Mouse (Mus musculus): Measurements from ENCODE around the gene Pacs2. TPM values are rescaled to one million over a fixed set of nuclear protein-coding genes. Genes with fewer than 3 reads are reported as not detected.

Pacs2 gene
- total and polyA plus RNA-seq, 3 experiments = 29.8 to 69.7 (median 62.5) TPM

GRCm38 (mm10) chr12:113119516-113120410 is 105.5 kb downstream of the Pacs2 start (continued):
- no peak for TF ChIP-seq GABPA (IDR thresholded peaks at IDR 0.05; ENCODE audit: low read depth, low read length)
- TF ChIP-seq POLR2A (IDR thresholded peaks at IDR 0.05; ENCODE audit: control insufficient read depth in 1 of 2, insufficient read depth in 1 of 2, low read depth in 1 of 2, low read length in 2 of 2, poor library complexity in 1 of 2) = peak in 1 of 2 experiments; percentile 11; a peak in 1 of 4 replicates
- TF ChIP-seq HCFC1 (IDR thresholded peaks at IDR 0.05; ENCODE audit: low read depth, low read length) = 0 out of 2 replicates have a peak, but pooled peaks have one; percentile 24
- TF ChIP-seq JUND (IDR thresholded peaks at IDR 0.05; ENCODE audit: low read depth, low read length) = 0 out of 2 replicates have a peak, but pooled peaks have one; percentile 46
- TF ChIP-seq POLR2AphosphoS2 (IDR thresholded peaks at IDR 0.05; ENCODE audit: low read length) = no peak

Other genes with a start within 250 kb of the Pacs2 start
- 1.2 and 2.6 TPM in 2 replicates for gene Ahnak2, start 211.9 kb upstream of the Pacs2 start, total RNA-seq (2012; rRNA removed)
- 10 to 100 TPM in 1 of 2 experiments, not detected in 1; 11.4 TPM for gene Ahnak2, start 211.9 kb upstream of the Pacs2 start, polyA plus RNA-seq (2012; ENCODE audit: insufficient read depth in 1 of 2, insufficient read length in 2 of 2, low read depth in 1 of 2, low replicate concordance in 2 of 2, missing spikeins in 1 of 2)
- gene Clba1, start 205.6 kb upstream of the Pacs2 start, total RNA-seq (2012; rRNA removed) = 11.2 and 15.2 TPM in 2 replicates
- 10 to 100 TPM in 1 of 2 experiments, not detected in 1; 21.4 TPM for gene Clba1, start 205.6 kb upstream of the Pacs2 start, polyA plus RNA-seq (2012; ENCODE audit: insufficient read depth in 1 of 2, insufficient read length in 2 of 2, low read depth in 1 of 2, low replicate concordance in 2 of 2, missing spikeins in 1 of 2)
- gene Cdca4, start 185.1 kb upstream of the Pacs2 start, total RNA-seq (2012; rRNA removed) = 245 and 279 TPM in 2 replicates
- 100 to 1,000 TPM in 1 of 2 experiments, not detected in 1; 274 TPM for gene Cdca4, start 185.1 kb upstream of the Pacs2 start, polyA plus RNA-seq (2012; ENCODE audit: insufficient read depth in 1 of 2, insufficient read length in 2 of 2, low read depth in 1 of 2, low replicate concordance in 2 of 2, missing spikeins in 1 of 2)
- 6.5 and 6.8 TPM in 2 replicates for gene Gpr132, start 146.3 kb upstream of the Pacs2 start, total RNA-seq (2012; rRNA removed)
- gene Gpr132, start 146.3 kb upstream of the Pacs2 start, polyA plus RNA-seq (2012; ENCODE audit: insufficient read depth in 1 of 2, insufficient read length in 2 of 2, low read depth in 1 of 2, low replicate concordance in 2 of 2, missing spikeins in 1 of 2) = 1 to 10 TPM in 1 of 2 experiments, not detected in 1; 5.4 TPM
- gene Jag2, start 84.7 kb upstream of the Pacs2 start, total RNA-seq (2012; rRNA removed) = 0.75 and 1.0 TPM in 2 replicates
- 1 to 10 TPM in 1 of 2 experiments, not detected in 1; 3.9 TPM for gene Jag2, start 84.7 kb upstream of the Pacs2 start, polyA plus RNA-seq (2012; ENCODE audit: insufficient read depth in 1 of 2, insufficient read length in 2 of 2, low read depth in 1 of 2, low replicate concordance in 2 of 2, missing spikeins in 1 of 2)
- gene Nudt14, start 72.4 kb upstream of the Pacs2 start, total RNA-seq (2012; rRNA removed) = 19.0 and 20.1 TPM in 2 replicates
- gene Nudt14, start 72.4 kb upstream of the Pacs2 start, polyA plus RNA-seq (2012; ENCODE audit: insufficient read depth in 1 of 2, insufficient read length in 2 of 2, low read depth in 1 of 2, low replicate concordance in 2 of 2, missing spikeins in 1 of 2) = 10 to 100 TPM in 1 of 2 experiments, not detected in 1; 61.0 TPM
- gene Btbd6, start 38.0 kb upstream of the Pacs2 start, total RNA-seq (2012; rRNA removed) = 0.88 and 1.8 TPM in 2 replicates
- gene Btbd6, start 38.0 kb upstream of the Pacs2 start, polyA plus RNA-seq (2012; ENCODE audit: insufficient read depth in 1 of 2, insufficient read length in 2 of 2, low read depth in 1 of 2, low replicate concordance in 2 of 2, missing spikeins in 1 of 2) = 1 to 10 TPM in 1 of 2 experiments, not detected in 1; 3.0 TPM
- 90.6 and 105 TPM in 2 replicates for gene Brf1, start 13.8 kb upstream of the Pacs2 start, total RNA-seq (2012; rRNA removed)
- gene Brf1, start 13.8 kb upstream of the Pacs2 start, polyA plus RNA-seq (2012; ENCODE audit: insufficient read depth in 1 of 2, insufficient read length in 2 of 2, low read depth in 1 of 2, low replicate concordance in 2 of 2, missing spikeins in 1 of 2) = 100 to 1,000 TPM in 1 of 2 experiments, not detected in 1; 159 TPM
- gene Tex22, start 60.0 kb downstream of the Pacs2 start, total RNA-seq (2012; rRNA removed) = 0.59 and 0.65 TPM in 2 replicates
- gene Tex22, start 60.0 kb downstream of the Pacs2 start, polyA plus RNA-seq (2012; ENCODE audit: insufficient read depth in 1 of 2, insufficient read length in 2 of 2, low read depth in 1 of 2, low replicate concordance in 2 of 2, missing spikeins in 1 of 2) = under 1 TPM in 1 of 2 experiments, not detected in 1; 0.43 TPM
- 99.5 and 102 TPM in 2 replicates for gene Mta1, start 83.8 kb downstream of the Pacs2 start, total RNA-seq (2012; rRNA removed)
- gene Mta1, start 83.8 kb downstream of the Pacs2 start, polyA plus RNA-seq (2012; ENCODE audit: insufficient read depth in 1 of 2, insufficient read length in 2 of 2, low read depth in 1 of 2, low replicate concordance in 2 of 2, missing spikeins in 1 of 2) = 100 to 1,000 TPM in 1 of 2 experiments, 10 to 100 TPM in 1; 69.0 to 410 TPM
- 65.2 and 67.8 TPM in 2 replicates for gene Crip2, start 125.7 kb downstream of the Pacs2 start, total RNA-seq (2012; rRNA removed)
- 100 to 1,000 TPM in 1 of 2 experiments, not detected in 1; 261 TPM for gene Crip2, start 125.7 kb downstream of the Pacs2 start, polyA plus RNA-seq (2012; ENCODE audit: insufficient read depth in 1 of 2, insufficient read length in 2 of 2, low read depth in 1 of 2, low replicate concordance in 2 of 2, missing spikeins in 1 of 2)
- 419 and 438 TPM in 2 replicates for gene Crip1, start 131.8 kb downstream of the Pacs2 start, total RNA-seq (2012; rRNA removed)
- 100 to 1,000 TPM in 1 of 2 experiments, not detected in 1; 282 TPM for gene Crip1, start 131.8 kb downstream of the Pacs2 start, polyA plus RNA-seq (2012; ENCODE audit: insufficient read depth in 1 of 2, insufficient read length in 2 of 2, low read depth in 1 of 2, low replicate concordance in 2 of 2, missing spikeins in 1 of 2)
- gene Tedc1, start 141.9 kb downstream of the Pacs2 start, total RNA-seq (2012; rRNA removed) = 40.6 and 50.7 TPM in 2 replicates
- gene Tedc1, start 141.9 kb downstream of the Pacs2 start, polyA plus RNA-seq (2012; ENCODE audit: insufficient read depth in 1 of 2, insufficient read length in 2 of 2, low read depth in 1 of 2, low replicate concordance in 2 of 2, missing spikeins in 1 of 2) = 10 to 100 TPM in 1 of 2 experiments, not detected in 1; 74.7 TPM
- gene Tmem121, start 171.4 kb downstream of the Pacs2 start, total RNA-seq (2012; rRNA removed) = 14.4 and 17.0 TPM in 2 replicates
- 10 to 100 TPM in 1 of 2 experiments, not detected in 1; 35.2 TPM for gene Tmem121, start 171.4 kb downstream of the Pacs2 start, polyA plus RNA-seq (2012; ENCODE audit: insufficient read depth in 1 of 2, insufficient read length in 2 of 2, low read depth in 1 of 2, low replicate concordance in 2 of 2, missing spikeins in 1 of 2)

Data from MEL (cell line).